Mouse (Mus musculus) c-Kit-positive CD71-positive TER-119-negative erythroid progenitor cells, embryonic 14.5 days (primary cell): ENCODE data around the gene Pira2.
"Not testable (repeated sequence)": the region's sequence is repeated elsewhere in the genome, so short reads cannot be mapped to it uniquely, and the experiment has no call there.

Experiments used
- DNase-seq: peaks from one replicate; pipeline ENCODE4 v3.0.0-alpha.2; 2013; ENCODE audit warnings: low read depth

Gene Pira2

GRCm38 (mm10) chr7:3844951-3845350 is at the start of gene Pira2:
Pira2 (minus strand) TSS chr7:3845051.
- not testable (repeated sequence) for DNase-seq

GRCm38 (mm10) chr7:3875032-3875431 is 30.2 kb upstream of the Pira2 start:
- not testable (repeated sequence) for DNase-seq

- DNase-seq, result not testable (repeated sequence)
Measured at GRCm38 (mm10) chr7:3837854-3838253, 7.0 kb downstream of the Pira2 start.

DNA sequence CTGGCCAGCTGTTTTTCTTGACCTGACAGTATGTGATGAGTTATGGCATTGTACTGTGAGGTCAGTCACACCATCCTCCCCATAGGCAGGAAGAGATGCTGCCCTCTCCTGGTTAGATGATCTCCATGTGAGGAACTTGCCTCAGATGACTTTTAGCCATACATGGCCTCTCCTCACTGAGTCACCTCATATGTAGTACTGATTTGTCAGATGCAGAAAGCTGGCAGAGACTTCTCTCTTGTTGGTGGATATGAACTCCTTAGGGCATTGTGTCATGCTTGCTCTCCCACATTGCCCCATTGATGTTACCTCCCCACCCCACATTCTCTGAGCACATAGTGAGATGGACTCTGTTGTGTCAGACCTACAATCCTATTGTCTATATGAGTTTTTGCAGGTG is 14.2 kb downstream of the Pira2 start:
- not testable (repeated sequence) for DNase-seq

- DNase-seq, result not testable (repeated sequence)
Measured at GRCm38 (mm10) chr7:3825599-3825998, 19.3 kb downstream of the Pira2 start, which contains the start of gene Gm15448. Gm15448 (minus strand) TSS chr7:3825687.

DNA sequence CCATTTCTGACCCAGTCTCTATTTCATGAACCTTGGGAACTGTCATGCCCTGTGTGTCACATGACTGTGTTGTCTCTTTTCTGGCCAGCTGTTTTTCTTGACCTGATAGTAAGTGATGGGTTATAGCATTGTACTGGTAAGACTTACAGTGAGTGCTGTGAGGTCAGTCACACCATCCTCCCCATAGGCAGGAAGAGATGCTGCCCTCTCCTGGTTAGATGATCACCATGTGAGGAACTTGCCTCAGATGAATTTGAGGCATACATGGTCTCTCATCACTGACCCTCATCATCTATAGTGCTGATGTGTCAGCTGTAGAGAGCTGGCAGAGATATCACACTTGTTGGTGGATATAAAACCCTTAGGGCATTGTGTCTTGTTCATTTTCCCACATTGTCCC is 32.9 kb downstream of the Pira2 start:
- DNase-seq, result not testable (repeated sequence)

DNA sequence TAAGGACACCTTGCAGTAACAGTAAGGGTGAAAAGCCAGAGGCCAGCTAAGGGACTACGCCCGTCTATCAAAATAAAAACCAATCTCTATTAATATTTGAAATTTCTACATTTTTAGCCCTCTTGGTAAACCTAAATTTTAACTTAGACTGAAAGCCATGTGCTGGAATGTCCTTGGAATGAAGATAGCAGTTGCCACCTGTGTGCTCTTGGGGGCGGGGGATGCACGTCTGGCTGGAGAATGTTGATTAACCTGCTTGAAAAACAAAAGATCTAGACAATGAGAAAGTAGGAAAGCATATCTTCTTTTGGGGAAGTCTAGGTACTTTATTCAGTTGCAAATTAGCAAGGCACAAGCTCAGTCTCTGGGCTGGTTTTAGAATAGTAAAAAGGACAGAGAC is 41.9 kb downstream of the Pira2 start:
- not testable (repeated sequence) for DNase-seq

- DNase-seq, result not testable (repeated sequence)
Measured at GRCm38 (mm10) chr7:3799940-3800339, 44.9 kb downstream of the Pira2 start.

GRCm38 (mm10) chr7:3796286-3796685 is 48.6 kb downstream of the Pira2 start:
- not testable (repeated sequence) for DNase-seq
